ENCODE assay signal across 8 mouse cellular contexts in the genomic region with DNA sequence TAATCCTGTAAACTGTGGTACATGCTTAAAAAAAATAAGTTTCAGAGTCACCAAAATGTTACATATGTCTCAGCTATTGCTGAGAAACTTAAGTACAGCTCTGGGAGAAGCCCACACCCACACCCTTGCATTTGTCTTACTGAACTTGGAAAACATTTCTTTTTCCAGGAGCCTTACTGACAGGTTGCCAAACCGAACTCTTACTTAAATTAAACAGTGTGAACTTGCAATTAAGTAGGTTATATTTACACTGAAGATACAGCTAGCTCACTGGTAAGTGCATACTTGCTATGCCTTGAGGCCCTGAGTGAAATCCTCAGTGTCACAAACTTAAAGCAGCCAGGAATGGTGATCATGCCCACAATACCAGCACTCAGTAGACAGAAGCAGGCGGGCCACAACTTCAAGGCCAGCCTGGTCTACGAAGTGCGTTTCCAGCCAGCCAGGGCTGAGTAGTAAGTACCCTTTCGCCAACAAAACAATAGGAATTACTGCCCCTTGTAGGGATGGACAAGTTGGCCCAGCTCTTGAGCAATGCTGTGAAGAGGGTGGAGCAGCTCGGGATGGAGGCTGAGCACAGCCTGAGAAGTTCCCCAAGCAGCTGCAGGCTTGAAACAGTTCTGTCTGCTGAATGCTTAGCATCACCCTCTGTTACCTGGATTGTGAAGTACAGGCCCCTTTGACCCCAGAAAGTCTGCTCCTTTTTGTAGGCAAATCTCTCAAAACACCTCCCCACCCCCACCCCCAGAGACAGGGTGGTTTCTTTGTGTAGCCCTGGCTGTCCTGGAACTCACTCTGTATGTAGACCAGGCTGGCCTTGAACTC. TPM values are rescaled to one million over a fixed set of nuclear protein-coding genes. Genes with fewer than 3 reads are reported as not detected.
DNase-seq lines count a peak whose midpoint lies in the region; ATAC-seq and TF ChIP-seq lines count a peak whose summit lies in the region.

No protein-coding gene starts in this region.

- no peak for ATAC-seq in kidney, embryonic 16.5 days (ENCODE audit: low FRiP score, low TSS enrichment)
- no peak for ATAC-seq in hindbrain, embryonic 16.5 days

- H3K9me3 ChIP-seq in kidney, embryonic 16.5 days (ENCODE audit: low read length): no peaks in the 10 kb centered on the region
- no peaks in the 10 kb centered on the region for H3K9me3 ChIP-seq in hindbrain, embryonic 16.5 days (ENCODE audit: control insufficient read depth, low read length)

- H3K79me2 ChIP-seq in myocyte (ENCODE audit: control insufficient read depth, insufficient read depth): no peaks in the 10 kb centered on the region

- H3ac ChIP-seq in myocyte (ENCODE audit: control insufficient read depth, insufficient read length): no peak overlapping the region

- no peaks in the 10 kb centered on the region for H3K27me3 ChIP-seq in kidney, embryonic 16.5 days (ENCODE audit: insufficient read depth, low read length)
- H3K27me3 ChIP-seq in hindbrain, embryonic 16.5 days (replicated peaks; ENCODE audit: control insufficient read depth, insufficient read depth, low read length): no peaks in the 10 kb centered on the region
- H3K27me3 ChIP-seq in myocyte (ENCODE audit: control insufficient read depth, insufficient read depth, insufficient read length): no peaks in the 10 kb centered on the region

- no peaks in the 10 kb centered on the region for H3K36me3 ChIP-seq in kidney, embryonic 16.5 days (ENCODE audit: insufficient read depth, low read length)
- no peaks in the 10 kb centered on the region for H3K36me3 ChIP-seq in hindbrain, embryonic 16.5 days (ENCODE audit: control insufficient read depth, insufficient read depth, low read length)
- H3K36me3 ChIP-seq in myocyte (ENCODE audit: control insufficient read depth, insufficient read depth): no peaks in the 10 kb centered on the region

- no peak for DNase-seq in kidney, adult 18-20 months
- no peak for DNase-seq in testis, postnatal 14 days (ENCODE audit: low spot score)
- DNase-seq in retina, postnatal 1 day: no peak
- no peak for DNase-seq in embryo, embryonic 10 days (ENCODE audit: low spot score)

- WGBS in kidney, embryonic 16.5 days: 37% methylated on average over 6 of the region's 6 CpGs
- 49% methylated on average over 6 of the region's 6 CpGs for WGBS in hindbrain, embryonic 16.5 days

- no peak overlapping the region for H3K4me2 ChIP-seq in kidney, embryonic 16.5 days (replicated peaks; ENCODE audit: low read depth, low read length)
- H3K4me2 ChIP-seq in hindbrain, embryonic 16.5 days (ENCODE audit: low read length): no peak overlapping the region
- H3K4me2 ChIP-seq in myocyte (ENCODE audit: low read depth): peak overlapping the region; percentile 21

- H3K27ac ChIP-seq in kidney, embryonic 16.5 days (ENCODE audit: low read length): peak overlapping the region; percentile 94
- peak overlapping the region; percentile 17; the same call in 1 of the 2 replicates for H3K27ac ChIP-seq in brown adipose tissue, adult 24 weeks (replicated peaks; ENCODE audit: low read depth, low read length)
- peak overlapping the region; percentile 45 for H3K27ac ChIP-seq in hindbrain, embryonic 16.5 days (ENCODE audit: low read depth, low read length)

- H3K4me3 ChIP-seq in kidney, embryonic 16.5 days (ENCODE audit: low read length): no peak overlapping the region
- H3K4me3 ChIP-seq in brown adipose tissue, adult 24 weeks (ENCODE audit: insufficient read depth, low read depth, low read length): no peak overlapping the region
- no peak overlapping the region for H3K4me3 ChIP-seq in hindbrain, embryonic 16.5 days (ENCODE audit: low read length)
- H3K4me3 ChIP-seq in myocyte: no peak overlapping the region

- TF ChIP-seq POLR2A in myocyte (IDR thresholded peaks at IDR 0.05; ENCODE audit: insufficient read length, low read depth): no peak

- peaks cover 24% of the 10 kb centered on the region for H3K4me1 ChIP-seq in kidney, embryonic 16.5 days (ENCODE audit: insufficient read depth, low read length)
- no peaks in the 10 kb centered on the region for H3K4me1 ChIP-seq in brown adipose tissue, adult 24 weeks (ENCODE audit: control insufficient read depth, insufficient read depth, insufficient read length, low read length)
- peaks cover 21% of the 10 kb centered on the region for H3K4me1 ChIP-seq in hindbrain, embryonic 16.5 days (ENCODE audit: control insufficient read depth, insufficient read depth, low read depth, low read length)

- H3K9ac ChIP-seq in kidney, embryonic 16.5 days (replicated peaks; ENCODE audit: low read length): 0 out of 2 replicates have a peak overlapping the region, but pooled peaks have one; percentile 2
- H3K9ac ChIP-seq in hindbrain, embryonic 16.5 days (ENCODE audit: low read depth, low read length): 0 out of 2 replicates have a peak overlapping the region, but pooled peaks have one; percentile 3

TF ChIP-seq in myocyte, 11 proteins besides CTCF, POLR2A, EP300 and RAD21:
- no peak for TF ChIP-seq CEBPB (IDR thresholded peaks at IDR 0.05; ENCODE audit: insufficient read depth, poor library complexity, severe bottlenecking)
- TF ChIP-seq POLR2AphosphoS2 (IDR thresholded peaks at IDR 0.05; ENCODE audit: insufficient read length, low read depth): no peak
- TF ChIP-seq MYOD1 (IDR thresholded peaks at IDR 0.05; ENCODE audit: control insufficient read depth in 1 of 3, insufficient read length in 2 of 3, low read depth in 2 of 3): no peak
- no peak for TF ChIP-seq E2F4 (IDR thresholded peaks at IDR 0.05; ENCODE audit: insufficient read depth)
- TF ChIP-seq SRF (IDR thresholded peaks at IDR 0.05; ENCODE audit: control insufficient read depth, insufficient read length, low read depth): no peak
- no peak for TF ChIP-seq MAX (IDR thresholded peaks at IDR 0.05; ENCODE audit: low read depth)
- no peak for TF ChIP-seq TCF3 (IDR thresholded peaks at IDR 0.05; ENCODE audit: insufficient read length, low read depth)
- no peak for TF ChIP-seq USF1 (IDR thresholded peaks at IDR 0.05; ENCODE audit: low read depth)
- TF ChIP-seq TCF12 (IDR thresholded peaks at IDR 0.05; ENCODE audit: insufficient read depth, poor library complexity, severe bottlenecking): no peak
- TF ChIP-seq MYOG (IDR thresholded peaks at IDR 0.05; ENCODE audit: control insufficient read depth in 1 of 3, insufficient read depth in 1 of 3, insufficient read length in 2 of 3, low read depth in 2 of 3): no peak
- no peak for TF ChIP-seq REST (IDR thresholded peaks at IDR 0.05; ENCODE audit: insufficient read depth, insufficient read length)

RNA-seq across cellular contexts. Expression of gene Tmem107, which starts 3.6 kb away (rescaled TPM):
- 61.0 and 68.1 TPM in 2 replicates for polyA plus RNA-seq in kidney, embryonic 16.5 days (2015; fragmentation: Nextera tagmentation; extraction: Ambion mirVana)
- polyA plus RNA-seq in brown adipose tissue, adult 24 weeks (2012; ENCODE audit: insufficient read depth, insufficient read length, missing spikeins): 2.5 and 4.6 TPM in 2 replicates
- 38.6 and 42.6 TPM in 2 replicates for polyA plus RNA-seq in hindbrain, embryonic 16.5 days (2015; fragmentation: Nextera tagmentation; extraction: Ambion mirVana)
- 29.5 TPM for polyA plus RNA-seq in myocyte (2012; fragmentation: generic; extraction: Trizol)

RNA-seq across cellular contexts. Expression of gene Vamp2, which starts 14.1 kb away (rescaled TPM):
- polyA plus RNA-seq in kidney, embryonic 16.5 days (2015; fragmentation: Nextera tagmentation; extraction: Ambion mirVana): 81.5 and 114 TPM in 2 replicates
- polyA plus RNA-seq in brown adipose tissue, adult 24 weeks (2012; ENCODE audit: insufficient read depth, insufficient read length, missing spikeins): 42.0 and 54.9 TPM in 2 replicates
- 402 and 475 TPM in 2 replicates for polyA plus RNA-seq in hindbrain, embryonic 16.5 days (2015; fragmentation: Nextera tagmentation; extraction: Ambion mirVana)
- polyA plus RNA-seq in myocyte (2012; fragmentation: generic; extraction: Trizol): 51.8 TPM

RNA-seq across cellular contexts. Expression of gene Borcs6, which starts 14.6 kb away (rescaled TPM):
- 8.0 and 9.1 TPM in 2 replicates for polyA plus RNA-seq in kidney, embryonic 16.5 days (2015; fragmentation: Nextera tagmentation; extraction: Ambion mirVana)
- polyA plus RNA-seq in brown adipose tissue, adult 24 weeks (2012; ENCODE audit: insufficient read depth, insufficient read length, missing spikeins): 8.1 and 8.3 TPM in 2 replicates
- 18.1 and 20.9 TPM in 2 replicates for polyA plus RNA-seq in hindbrain, embryonic 16.5 days (2015; fragmentation: Nextera tagmentation; extraction: Ambion mirVana)
- 27.2 TPM for polyA plus RNA-seq in myocyte (2012; fragmentation: generic; extraction: Trizol)

RNA-seq across cellular contexts. Expression of gene Per1, which starts 20.9 kb away (rescaled TPM):
- polyA plus RNA-seq in kidney, embryonic 16.5 days (2015; fragmentation: Nextera tagmentation; extraction: Ambion mirVana): 11.4 and 15.6 TPM in 2 replicates
- 7.9 and 15.6 TPM in 2 replicates for polyA plus RNA-seq in brown adipose tissue, adult 24 weeks (2012; ENCODE audit: insufficient read depth, insufficient read length, missing spikeins)
- 11.1 and 11.2 TPM in 2 replicates for polyA plus RNA-seq in hindbrain, embryonic 16.5 days (2015; fragmentation: Nextera tagmentation; extraction: Ambion mirVana)
- 8.9 TPM for polyA plus RNA-seq in myocyte (2012; fragmentation: generic; extraction: Trizol)

RNA-seq across cellular contexts. Expression of gene Aurkb, which starts 28.7 kb away (rescaled TPM):
- 176 and 177 TPM in 2 replicates for polyA plus RNA-seq in kidney, embryonic 16.5 days (2015; fragmentation: Nextera tagmentation; extraction: Ambion mirVana)
- polyA plus RNA-seq in brown adipose tissue, adult 24 weeks (2012; ENCODE audit: insufficient read depth, insufficient read length, missing spikeins): 0.79 TPM in 1 of 2 replicates, not detected in the other
- 26.9 and 32.2 TPM in 2 replicates for polyA plus RNA-seq in hindbrain, embryonic 16.5 days (2015; fragmentation: Nextera tagmentation; extraction: Ambion mirVana)
- polyA plus RNA-seq in myocyte (2012; fragmentation: generic; extraction: Trizol): 28.2 TPM

Comparison
In these comparisons a context has a peak if more than half of its experiments do, and no peak if none do; other contexts are left out.
1. H3K27ac ChIP-seq: peak in every context shown above with its lines; median percentile 94 in kidney, embryonic 16.5 days; 45 in hindbrain, embryonic 16.5 days; 17 in brown adipose tissue, adult 24 weeks.